Mouse (Mus musculus) heart, adult 11 months (tissue): ENCODE results near the gene Taar7e.
A peak's percentile ranks its signal among the peaks of the same experiment; 100 is the strongest.
"Not testable (repeated sequence)": the region's sequence is repeated elsewhere in the genome, so short reads cannot be mapped to it uniquely, and the experiment has no call there.

Source experiments
- DNase-seq: peaks from one replicate; pipeline ENCODE4 v3.0.0; 2022

The Taar7e gene

DNA sequence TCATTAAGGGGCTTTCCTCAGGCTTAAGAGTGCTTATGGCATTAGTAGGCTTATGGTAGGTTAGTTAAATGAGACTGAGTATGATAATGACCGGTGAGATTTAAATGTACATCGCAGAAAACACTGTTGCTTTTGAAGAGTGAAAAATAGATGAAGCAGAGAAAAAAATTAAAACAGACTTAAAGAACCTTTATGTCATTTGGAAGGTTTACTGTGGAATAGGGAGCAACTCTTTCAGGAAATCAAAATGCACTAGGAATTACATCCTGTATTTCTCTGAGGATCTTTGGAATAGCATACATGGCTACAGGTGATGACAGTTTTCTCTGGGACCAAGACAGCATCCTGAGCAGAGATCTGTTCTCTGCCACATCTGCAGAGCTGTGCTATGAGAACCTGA is at the start of gene Taar7e:
Gene Taar7e (plus strand): TSS at position 301 of the 400 bp plus-strand sequence.
- DNase-seq = no peak

- no peak for DNase-seq
Observed at GRCm38 (mm10) chr10:23993381-23993780, 44.0 kb upstream of the Taar7e start, which contains the start of gene Taar7a. Taar7a (minus strand) TSS chr10:23993481.

DNA sequence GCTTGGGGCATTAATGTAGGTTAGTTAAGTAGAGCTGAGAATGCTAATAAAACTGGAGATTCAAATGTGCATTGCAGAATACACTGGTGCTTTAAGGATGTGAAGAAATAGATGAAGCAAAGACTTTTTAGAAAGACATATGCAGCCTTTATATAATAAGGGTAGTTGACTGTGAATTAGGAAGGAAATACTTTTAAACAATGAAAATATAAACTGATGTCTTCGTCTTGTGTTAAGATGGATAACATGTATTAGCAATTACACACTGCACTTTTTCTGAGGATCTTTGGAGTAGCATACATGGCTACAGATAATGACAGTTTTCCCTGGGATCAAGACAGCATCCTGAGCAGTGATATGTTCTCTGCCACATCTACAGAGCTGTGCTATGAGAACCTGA is 37.8 kb upstream of the Taar7e start, which contains the start of gene Taar7b:
Gene Taar7b (plus strand): TSS at position 301 of the 400 bp plus-strand sequence.
- DNase-seq = no peak

DNA sequence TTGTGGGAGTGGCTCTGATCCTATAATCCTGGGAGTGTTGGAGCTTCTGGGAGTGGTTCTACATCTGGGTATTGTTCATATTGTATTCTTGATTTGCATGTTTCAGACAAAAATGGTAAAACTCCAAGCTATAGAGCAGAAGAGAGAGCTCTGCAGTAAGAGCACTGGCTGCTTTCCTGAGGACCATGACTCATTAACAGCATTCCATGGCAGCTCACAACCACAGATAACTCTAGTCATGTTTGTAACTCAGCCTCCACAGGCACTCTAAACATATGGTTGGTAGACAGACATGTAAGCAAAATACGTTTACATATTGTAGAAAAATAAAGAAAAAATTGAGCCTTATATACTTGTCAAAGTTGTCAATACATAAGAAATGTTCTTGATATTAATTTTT is 31.0 kb upstream of the Taar7e start:
- DNase-seq = no peak

DNA sequence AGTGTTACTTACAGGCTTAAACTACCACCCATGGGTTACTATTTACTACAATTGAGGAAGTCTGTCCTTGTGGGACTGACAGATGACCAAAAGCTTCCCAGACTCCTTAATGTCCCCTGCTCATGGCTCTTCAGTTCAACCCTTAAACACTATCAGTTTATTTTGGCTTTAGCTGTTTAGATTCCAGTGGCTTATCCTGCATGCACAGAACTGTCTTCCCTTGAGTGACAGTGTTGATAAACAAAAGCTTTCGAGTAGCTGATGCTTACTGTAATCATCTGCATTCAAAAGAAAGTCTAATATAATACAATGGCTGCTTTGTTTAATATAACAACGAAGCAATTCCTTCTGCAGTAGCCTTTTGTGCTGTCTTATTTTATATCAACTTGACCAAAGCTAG is 30.4 kb upstream of the Taar7e start:
- no peak for DNase-seq

- no peak for DNase-seq
Observed at GRCm38 (mm10) chr10:24008143-24008542, 29.3 kb upstream of the Taar7e start.

DNA sequence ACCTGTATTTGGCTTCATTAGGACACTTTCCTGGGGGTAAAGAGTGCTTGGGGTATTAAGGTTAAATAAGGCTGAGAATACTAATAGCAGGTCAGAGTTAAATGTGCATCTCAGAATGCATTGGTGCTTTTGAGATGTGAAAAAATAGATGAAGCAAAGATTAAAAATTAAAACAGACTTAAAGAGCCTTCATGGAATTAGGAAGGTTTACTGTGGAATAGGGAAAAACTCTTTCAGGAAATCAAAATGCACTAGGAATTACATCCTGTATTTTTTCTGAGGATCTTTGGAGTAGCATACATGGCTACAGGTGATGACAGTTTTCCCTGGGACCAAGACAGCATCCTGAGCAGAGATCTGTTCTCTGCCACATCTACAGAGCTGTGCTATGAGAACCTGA is 10.5 kb upstream of the Taar7e start, which contains the start of gene Taar7d:
Gene Taar7d (plus strand): TSS at position 301 of the 400 bp plus-strand sequence.
- DNase-seq = no peak

GRCm38 (mm10) chr10:24031347-24031746 is 6.1 kb upstream of the Taar7e start:
- DNase-seq = no peak

DNA sequence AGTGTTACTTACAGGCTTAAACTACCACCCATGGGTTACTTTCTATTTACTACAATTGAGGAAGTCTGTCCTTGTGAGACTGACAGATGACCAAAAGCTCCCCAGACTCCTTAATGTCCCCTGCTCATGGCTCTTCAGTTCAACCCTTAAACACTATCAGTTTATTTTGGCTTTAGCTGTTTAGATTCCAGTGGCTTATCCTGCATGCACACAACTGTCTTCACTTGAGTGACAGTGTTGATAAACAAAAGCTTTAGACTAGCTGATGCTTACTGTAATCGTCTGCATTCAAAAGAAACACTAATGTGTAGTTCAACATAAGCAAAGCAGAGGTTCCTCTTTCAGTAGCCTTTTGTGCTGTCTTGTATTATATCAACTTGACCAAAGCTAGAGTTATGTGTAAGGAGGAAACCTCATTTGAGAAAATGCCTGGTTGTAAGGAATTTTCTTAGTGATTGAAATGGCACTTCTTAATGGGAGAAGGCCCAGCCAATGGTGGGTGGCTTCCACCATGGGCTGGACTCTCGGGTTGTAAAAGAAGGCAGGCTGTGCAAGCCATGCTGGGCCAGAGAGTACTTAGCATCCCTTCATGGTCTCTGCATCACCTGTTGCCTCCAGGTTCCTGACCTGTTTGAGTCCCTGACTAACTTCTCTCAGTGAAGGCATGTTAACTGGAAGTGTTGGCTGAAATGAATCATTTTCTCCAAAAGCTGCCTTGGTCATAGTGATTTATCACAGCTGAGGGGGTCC is 2.9 kb downstream of the Taar7e start:
- DNase-seq = no peak

DNA sequence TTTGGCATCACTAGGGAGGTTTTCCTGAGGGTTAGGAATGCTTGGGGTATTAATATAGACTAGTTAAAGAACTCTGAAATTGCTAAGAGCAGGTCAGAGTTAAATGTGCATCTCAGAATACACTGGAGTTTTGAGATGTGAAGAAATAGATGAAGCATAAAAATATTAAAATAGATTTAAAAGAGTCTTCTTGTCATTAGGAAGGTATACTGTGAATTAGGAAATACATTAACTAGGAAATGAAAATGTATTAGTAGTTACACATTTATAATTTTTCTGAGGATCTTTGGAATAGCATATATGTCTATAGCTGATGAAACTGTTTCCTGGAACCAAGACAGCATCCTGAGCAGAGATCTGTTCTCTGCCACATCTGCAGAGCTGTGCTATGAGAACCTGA is 11.8 kb downstream of the Taar7e start, which contains the start of gene Taar7f:
Gene Taar7f (plus strand): TSS at position 301 of the 400 bp plus-strand sequence.
- no peak for DNase-seq

DNA sequence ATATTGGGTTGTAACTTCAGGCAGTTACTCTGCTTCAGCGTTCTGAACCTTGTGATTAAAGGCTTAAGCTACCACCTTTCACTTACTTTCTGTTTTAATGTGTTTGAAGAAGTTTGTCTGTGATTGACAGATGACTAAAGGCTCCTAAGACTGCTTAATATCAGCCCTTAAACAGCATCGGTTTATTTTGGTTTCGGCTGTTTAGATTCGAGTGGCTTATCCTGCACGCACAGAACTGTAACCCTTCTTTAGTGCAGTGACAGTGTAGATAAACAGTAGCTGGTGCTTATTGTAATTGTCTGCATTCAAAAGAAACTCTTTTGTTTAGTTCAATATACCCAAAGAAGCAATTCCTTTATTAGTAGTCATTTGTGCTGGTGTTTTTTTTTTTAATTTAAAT is 14.6 kb downstream of the Taar7e start:
- no peak for DNase-seq

GRCm38 (mm10) chr10:24058986-24059385 is 21.6 kb downstream of the Taar7e start:
- no peak for DNase-seq

- DNase-seq = not testable (repeated sequence)
Observed at GRCm38 (mm10) chr10:24074751-24075150, 37.3 kb downstream of the Taar7e start.

DNA sequence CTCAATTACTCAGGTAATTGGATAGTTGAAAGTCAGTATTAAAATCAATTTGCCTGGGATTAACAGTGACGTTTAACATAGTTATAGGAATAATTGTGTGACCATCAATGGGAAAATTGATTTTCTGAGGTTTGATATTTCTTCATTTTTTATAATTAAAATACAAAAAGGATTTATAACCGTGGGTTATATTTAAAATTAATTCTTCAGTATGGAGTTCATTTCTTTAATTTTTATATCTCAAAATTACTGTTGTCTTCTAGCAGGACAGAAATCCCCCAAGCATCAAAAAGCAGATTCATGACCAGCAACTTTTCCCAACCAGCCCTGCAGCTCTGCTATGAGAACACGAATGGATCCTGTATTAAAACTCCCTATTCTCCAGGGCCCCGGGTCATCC is 38.8 kb downstream of the Taar7e start, which contains the start of gene Taar8a:
Gene Taar8a (plus strand): TSS at position 301 of the 400 bp plus-strand sequence.
- DNase-seq = not testable (repeated sequence)

GRCm38 (mm10) chr10:24080166-24080565 is 42.8 kb downstream of the Taar7e start:
- peak; percentile 84 for DNase-seq

DNA sequence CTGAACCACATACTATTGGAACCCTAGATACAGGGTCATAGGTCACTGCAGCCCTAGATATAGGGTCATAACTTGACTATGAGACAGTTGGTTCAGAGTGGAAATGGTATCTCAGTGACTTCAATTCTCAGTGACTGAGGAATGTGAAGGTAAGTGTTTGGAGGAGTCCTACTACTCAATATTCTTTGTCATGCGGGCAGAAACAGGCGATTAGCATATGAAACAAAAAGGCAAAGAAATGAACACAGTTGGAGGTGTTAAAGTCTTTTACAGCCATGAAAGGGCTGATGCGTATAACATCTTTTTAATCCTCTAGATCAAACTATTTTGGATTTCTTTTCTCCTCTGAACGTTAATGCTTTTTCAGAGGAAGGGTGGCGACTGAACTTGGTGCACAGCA is 48.5 kb downstream of the Taar7e start:
- DNase-seq = no peak

- no peak for DNase-seq
Observed at GRCm38 (mm10) chr10:24086555-24086954, 49.1 kb downstream of the Taar7e start.

GRCm38 (mm10) chr10:24087168-24087567 is 49.8 kb downstream of the Taar7e start:
- DNase-seq = no peak
